ENCODE assay signal across 7 mouse cellular contexts in genomic region chr8:46547245-46547644, GRCm38 (mm10). TPM values are rescaled to one million over a fixed set of nuclear protein-coding genes. Genes with fewer than 3 reads are reported as not detected.
DNase-seq lines count a peak whose midpoint lies in the region; ATAC-seq and TF ChIP-seq lines count a peak whose summit lies in the region.

No protein-coding gene starts in this region.

- H3K27me3 ChIP-seq in liver, postnatal 0 days (ENCODE audit: insufficient read depth, low read length) = no peaks in the 10 kb centered on the region

- TF ChIP-seq CTCF in liver, postnatal 0 days (IDR thresholded peaks at IDR 0.05; ENCODE audit: low read depth) = peak; percentile 91

- no peaks in the 10 kb centered on the region for H3K36me3 ChIP-seq in liver, postnatal 0 days (replicated peaks; ENCODE audit: insufficient read depth, low read length)

- peak; percentile 52 for DNase-seq in layer of hippocampus, adult 11-12 months (ENCODE audit: low spot score)
- DNase-seq in layer of hippocampus, postnatal 25 days (ENCODE audit: extremely low spot score in 1 of 2, low spot score in 1 of 2) = no peak
- peak; percentile 52 for DNase-seq in Muller cell, postnatal 12 days (ENCODE audit: inconsistent ontology term)
- peak; percentile 70 to 71 for DNase-seq in cerebellum, postnatal 14 days
- DNase-seq in heart, postnatal 14 days = peak; percentile 33 to 61
- peak; percentile 61 for DNase-seq in liver, postnatal 0 days
- DNase-seq in yolk sac, embryonic 10.5 days (ENCODE audit: low spot score) = peak; percentile 72

- intact Hi-C loops in heart, postnatal 14 days (cut with DNase I) = loop anchor here (1.0 to 5.0 kb wide), 4 partner anchors 75 to 365 kb away; partner anchors contain the start of gene Acsl1

- H3K4me3 ChIP-seq in liver, postnatal 0 days (ENCODE audit: low read depth, low read length) = 0 out of 2 replicates have a peak overlapping the region, but pooled peaks have one; percentile 17

- H3K4me2 ChIP-seq in liver, postnatal 0 days (ENCODE audit: low read depth, low read length) = peak overlapping the region; percentile 61

- peak overlapping the region; percentile 31 for H3K9ac ChIP-seq in liver, postnatal 0 days (replicated peaks)

- 0 out of 2 replicates have a peak, but pooled peaks have one; percentile 1 for TF ChIP-seq EP300 in liver, postnatal 0 days (IDR thresholded peaks at IDR 0.05; ENCODE audit: low read depth)

- WGBS in liver, postnatal 0 days (ENCODE audit: insufficient replicate concordance) = 15% methylated on average over 4 of the region's 4 CpGs

- ATAC-seq in liver, postnatal 0 days = peak; percentile 28

- peaks cover 25% of the 10 kb centered on the region for H3K4me1 ChIP-seq in liver, postnatal 0 days (ENCODE audit: insufficient read depth)

- H3K27ac ChIP-seq in liver, postnatal 0 days (ENCODE audit: low read depth) = peak overlapping the region; percentile 96

- H3K9me3 ChIP-seq in liver, postnatal 0 days (ENCODE audit: low read length) = no peaks in the 10 kb centered on the region

RNA-seq across cellular contexts. Expression of gene Cenpu, which starts 4.6 kb away (rescaled TPM):
- total RNA-seq in layer of hippocampus, postnatal 25 days (2021) = 1 to 10 TPM; 1.9 to 2.3 TPM
- 1 to 10 TPM; 1.3 to 1.4 TPM for total RNA-seq in heart, postnatal 14 days (2021)
- polyA plus RNA-seq in liver, postnatal 0 days (2015; fragmentation: Nextera tagmentation; extraction: Ambion mirVana) = 8.2 and 9.7 TPM in 2 replicates

Comparison
In these comparisons a context has a peak if more than half of its experiments do, and no peak if none do; other contexts are left out.
1. DNase-seq: peak in layer of hippocampus, adult 11-12 months (single experiment), Muller cell, postnatal 12 days (single experiment), cerebellum, postnatal 14 days (2 of 2), heart, postnatal 14 days (2 of 2), liver, postnatal 0 days (single experiment) and yolk sac, embryonic 10.5 days (single experiment); none in layer of hippocampus, postnatal 25 days (0 of 2).